Mouse (Mus musculus): ENCODE data around the gene Sycp3. TPM values are rescaled to one million over a fixed set of nuclear protein-coding genes. Genes with fewer than 3 reads are reported as not detected.
"Not testable (repeated sequence)": the region's sequence is repeated elsewhere in the genome, so short reads cannot be mapped to it uniquely, and the experiment has no call there.

The Sycp3 gene
- polyA plus RNA-seq, 1 experiment from 2014 or later, result not detected

DNA sequence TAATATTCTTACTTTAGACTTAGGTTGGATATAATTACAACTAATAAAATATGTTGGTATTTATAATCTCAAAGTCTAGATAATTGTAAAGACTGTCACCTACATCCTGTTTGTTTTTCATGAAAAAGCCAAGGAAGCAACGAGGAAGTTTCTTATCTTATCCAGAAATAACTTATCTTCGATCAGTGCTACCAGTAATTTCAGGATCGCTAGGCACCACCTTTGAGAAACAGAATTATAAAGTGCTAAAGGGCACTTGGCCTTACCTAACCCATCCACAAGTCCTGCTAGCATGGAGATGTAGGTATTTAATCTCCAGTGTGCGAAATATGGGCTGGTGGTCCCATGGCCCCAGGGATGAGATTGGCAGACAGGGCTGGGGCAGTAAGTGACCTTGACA lies 43.5 kb downstream of the Sycp3 start:
- 58% methylated on average over 4 of the region's 4 CpGs for WGBS
- Histone ChIP-seq H3K4me3 (peak overlapping the region; percentile 67), H3K36me3 (no peaks in the 10 kb centered on the region), H3K4me2 (replicated peaks) (peak overlapping the region; percentile 81), H3K27me3 (replicated peaks) (no peaks in the 10 kb centered on the region), H3K9ac (peak overlapping the region; percentile 74), H3K9me3 (no peaks in the 10 kb centered on the region), H3K27ac (no peak overlapping the region), H3K4me1 (peaks cover 4% of the 10 kb centered on the region; the same call in 1 of the 2 replicates)
- ATAC-seq (ENCODE audit: low FRiP score, low read depth), result no peak

DNA sequence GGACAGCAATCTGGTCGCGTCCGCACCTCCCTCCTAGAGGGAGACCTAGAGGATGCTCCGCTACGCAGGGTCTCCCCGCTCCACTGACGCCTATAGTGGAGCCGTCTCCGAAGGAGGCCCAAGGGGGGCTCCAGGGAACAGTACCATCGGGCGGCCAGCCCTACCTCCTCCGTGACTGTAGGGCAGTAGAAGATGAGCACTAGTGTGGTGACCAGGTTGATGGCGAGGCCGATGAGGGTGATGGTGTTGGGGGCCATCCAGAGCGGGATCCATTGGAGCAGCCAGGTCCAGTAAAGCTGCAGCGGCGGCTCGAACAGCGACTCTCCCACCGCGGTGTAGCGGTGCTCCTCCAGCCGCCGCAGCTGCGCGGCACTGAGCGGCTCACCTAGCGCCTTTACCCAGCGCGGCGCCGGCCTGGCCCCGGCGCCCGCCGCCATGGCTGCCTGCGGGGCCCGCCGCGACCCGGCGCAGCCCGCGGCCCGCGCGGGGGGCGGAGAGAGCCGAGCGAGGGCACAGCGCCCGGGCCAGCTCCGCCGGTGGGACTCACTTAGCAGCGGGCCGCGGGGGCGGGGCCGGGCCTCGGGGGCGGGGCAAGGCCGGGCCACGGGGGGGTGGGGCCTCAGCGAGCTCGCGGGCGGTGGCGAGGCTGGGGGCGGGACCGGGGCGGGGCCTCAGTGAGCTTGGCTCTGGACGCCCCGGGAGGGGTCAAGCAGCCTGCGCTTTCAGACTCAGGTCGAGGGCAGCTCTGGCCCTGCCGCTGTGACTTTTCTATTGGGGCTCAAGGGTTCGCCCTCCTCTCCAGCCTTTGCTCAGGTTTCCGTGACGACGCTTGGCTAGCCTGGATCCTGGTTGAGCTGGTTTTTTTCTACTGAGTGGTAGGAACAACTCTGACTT lies 44.3 kb downstream of the Sycp3 start, which contains the start of gene Chpt1:
TSS of gene Chpt1 (minus strand) at position 653 of the 894 bp plus-strand sequence.
- ATAC-seq (ENCODE audit: low FRiP score, low read depth), result peak; percentile 96
- peak within 1 kb of the TSS; percentile 74 for H3K9ac ChIP-seq
- H3K27me3 ChIP-seq (replicated peaks), result no peaks in the 10 kb centered on the region
- H3K27ac ChIP-seq, result peak within 1 kb of the TSS; percentile 6; the same call in 1 of the 2 replicates
- H3K4me3 ChIP-seq, result peak within 1 kb of the TSS; percentile 67
- H3K36me3 ChIP-seq, result no peaks in the 10 kb centered on the region
- H3K4me2 ChIP-seq (replicated peaks), result peak within 1 kb of the TSS; percentile 81
- peaks cover 4% of the 10 kb centered on the region; the same call in 1 of the 2 replicates for H3K4me1 ChIP-seq
- no peaks in the 10 kb centered on the region for H3K9me3 ChIP-seq
- under 1% methylated on average over 60 of the region's 80 CpGs for WGBS

DNA sequence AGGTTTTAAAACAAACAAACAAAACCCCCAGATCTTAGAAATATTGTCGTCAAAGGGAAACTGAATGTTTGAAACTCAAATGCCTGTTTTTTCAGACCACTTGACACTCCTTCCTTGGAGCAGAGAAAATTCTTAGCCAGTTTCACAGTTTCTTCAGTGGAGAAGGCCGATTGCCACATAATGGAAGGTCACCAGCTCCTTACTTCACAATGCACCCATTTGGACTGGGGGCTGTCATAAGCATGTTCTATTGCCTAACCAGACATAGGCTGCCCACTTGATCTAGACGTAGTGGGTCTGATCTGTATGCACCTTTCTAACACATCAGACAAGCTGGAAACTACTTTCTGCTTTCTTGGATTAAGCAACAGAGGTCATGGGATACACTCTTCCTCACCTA lies 45.1 kb downstream of the Sycp3 start:
- Histone ChIP-seq H3K4me3 (no peak overlapping the region), H3K36me3 (no peaks in the 10 kb centered on the region), H3K9ac (no peak overlapping the region), H3K4me1 (peaks cover 4% of the 10 kb centered on the region; the same call in 1 of the 2 replicates), H3K27me3 (replicated peaks) (no peaks in the 10 kb centered on the region), H3K9me3 (no peaks in the 10 kb centered on the region), H3K27ac (no peak overlapping the region), H3K4me2 (replicated peaks) (peak overlapping the region; percentile 81)
- no peak for ATAC-seq (ENCODE audit: low FRiP score, low read depth)
- 52% methylated on average over 3 of the region's 3 CpGs for WGBS

DNA sequence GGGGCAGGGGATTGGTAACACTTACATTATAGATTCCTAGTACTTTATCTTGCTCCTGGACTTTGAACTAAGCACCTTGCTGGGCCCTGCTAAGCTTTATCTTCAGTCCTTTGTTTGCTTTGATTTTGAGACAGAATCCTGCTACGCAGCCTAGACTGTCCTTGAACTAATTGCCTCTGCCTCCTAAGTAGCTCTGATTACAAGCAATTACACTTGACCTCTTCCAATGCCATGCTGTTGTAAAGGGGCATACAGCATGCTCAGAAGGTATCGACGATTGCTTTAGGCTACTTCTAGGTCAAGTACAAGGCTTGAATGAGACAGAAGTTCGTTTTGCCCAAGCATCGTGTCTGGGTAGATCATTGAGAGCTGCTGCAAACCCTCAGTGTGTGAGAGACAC lies 45.9 kb downstream of the Sycp3 start:
- 68% methylated on average over 5 of the region's 5 CpGs for WGBS
- H3K4me3 ChIP-seq, result no peak overlapping the region

DNA sequence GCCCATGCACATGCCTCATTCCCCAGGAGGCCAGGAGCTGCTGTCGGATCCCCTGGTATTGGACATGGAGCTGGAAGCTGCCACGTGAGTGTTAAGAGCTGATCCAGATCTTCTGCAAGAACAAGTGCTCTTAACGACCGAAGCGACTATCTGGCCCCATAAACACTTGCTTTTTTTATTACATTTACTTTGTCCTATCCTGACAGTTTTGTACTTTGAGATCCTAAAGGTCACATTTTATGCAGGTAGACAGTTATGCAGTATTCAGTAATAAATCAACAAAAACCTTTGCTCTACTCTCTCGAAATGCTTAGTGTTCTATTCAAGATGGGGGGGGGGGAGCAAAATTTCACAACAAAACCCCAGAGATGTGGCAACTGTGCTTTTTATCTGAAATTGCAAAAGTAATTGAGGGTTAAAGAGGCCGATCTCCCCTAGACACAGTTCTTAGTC lies 48.3 kb downstream of the Sycp3 start:
- no peak overlapping the region for H3K27ac ChIP-seq

More for the DNA sequence above, 45.9 kb downstream of the Sycp3 start:
- H3K27me3 ChIP-seq (replicated peaks), result no peaks in the 10 kb centered on the region
- no peak for ATAC-seq (ENCODE audit: low FRiP score, low read depth)
- H3K9ac ChIP-seq, result no peak overlapping the region
- H3K4me1 ChIP-seq, result peaks cover 4% of the 10 kb centered on the region; the same call in 1 of the 2 replicates
- no peak overlapping the region for H3K4me2 ChIP-seq (replicated peaks)
- H3K36me3 ChIP-seq, result no peaks in the 10 kb centered on the region
- H3K27ac ChIP-seq, result no peak overlapping the region
- H3K9me3 ChIP-seq, result no peaks in the 10 kb centered on the region

DNA sequence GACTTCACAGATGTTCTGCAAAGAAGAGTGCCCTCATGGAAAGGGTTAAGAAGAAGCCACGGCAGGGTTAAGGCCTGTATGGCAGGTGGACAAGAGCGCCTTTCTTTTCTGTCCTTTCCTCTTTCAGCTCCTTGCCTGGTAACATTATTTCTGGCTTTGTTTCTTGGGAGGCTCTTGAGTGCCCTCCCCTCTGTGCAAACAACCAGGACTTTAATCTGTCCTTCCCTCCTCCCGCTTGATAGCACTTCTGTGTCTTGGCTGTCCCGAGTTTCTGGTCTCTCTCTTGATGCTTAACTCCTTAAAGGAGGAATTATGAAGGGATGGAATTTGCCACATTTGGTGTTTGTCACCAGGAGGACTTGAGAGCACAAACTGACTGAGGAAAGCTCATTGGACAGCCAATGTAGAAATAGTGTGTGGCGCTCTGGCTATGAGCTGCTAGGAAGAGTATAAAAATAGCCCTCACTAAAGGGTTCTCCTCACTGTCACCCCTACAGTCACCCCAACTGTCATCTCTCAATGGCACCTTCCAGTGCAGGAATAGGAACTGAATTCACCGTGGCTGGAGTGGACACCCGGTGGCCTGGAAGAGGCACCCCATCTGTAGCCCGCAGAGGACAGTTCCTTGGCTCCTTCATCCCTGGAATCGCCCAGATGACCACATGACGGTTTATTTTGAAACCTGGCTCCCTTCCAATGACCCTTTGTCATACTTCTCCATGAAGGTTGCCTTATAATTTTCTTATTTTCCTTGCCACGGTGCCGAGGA lies 51.3 kb downstream of the Sycp3 start:
- Histone ChIP-seq H3K4me1 (no peaks in the 10 kb centered on the region), H3K27me3 (replicated peaks) (no peaks in the 10 kb centered on the region), H3K4me2 (replicated peaks) (no peak overlapping the region), H3K9ac (no peak overlapping the region), H3K36me3 (no peaks in the 10 kb centered on the region), H3K9me3 (no peaks in the 10 kb centered on the region), H3K4me3 (no peak overlapping the region), H3K27ac (no peak overlapping the region)
- ATAC-seq (ENCODE audit: low FRiP score, low read depth), result no peak
- WGBS, result 81% methylated on average over 12 of the region's 12 CpGs

More for the DNA sequence above, 48.3 kb downstream of the Sycp3 start:
- Histone ChIP-seq H3K9ac (no peak overlapping the region), H3K27me3 (replicated peaks) (no peaks in the 10 kb centered on the region), H3K4me3 (no peak overlapping the region), H3K4me1 (peaks cover 4% of the 10 kb centered on the region; the same call in 1 of the 2 replicates), H3K36me3 (no peaks in the 10 kb centered on the region), H3K4me2 (replicated peaks) (no peak overlapping the region), H3K9me3 (no peaks in the 10 kb centered on the region)
- no peak for ATAC-seq (ENCODE audit: low FRiP score, low read depth)
- WGBS, result 78% methylated on average over 7 of the region's 7 CpGs

GRCm38 (mm10) chr10:88511355-88511754 lies 52.0 kb downstream of the Sycp3 start:
- Histone ChIP-seq H3K4me2 (replicated peaks) (no peak overlapping the region), H3K36me3 (no peaks in the 10 kb centered on the region), H3K9ac (no peak overlapping the region), H3K27me3 (replicated peaks) (no peaks in the 10 kb centered on the region), H3K9me3 (no peaks in the 10 kb centered on the region), H3K4me1 (no peaks in the 10 kb centered on the region), H3K27ac (no peak overlapping the region), H3K4me3 (no peak overlapping the region)
- 93% methylated on average over 9 of the region's 9 CpGs for WGBS
- no peak for ATAC-seq (ENCODE audit: low FRiP score, low read depth)

DNA sequence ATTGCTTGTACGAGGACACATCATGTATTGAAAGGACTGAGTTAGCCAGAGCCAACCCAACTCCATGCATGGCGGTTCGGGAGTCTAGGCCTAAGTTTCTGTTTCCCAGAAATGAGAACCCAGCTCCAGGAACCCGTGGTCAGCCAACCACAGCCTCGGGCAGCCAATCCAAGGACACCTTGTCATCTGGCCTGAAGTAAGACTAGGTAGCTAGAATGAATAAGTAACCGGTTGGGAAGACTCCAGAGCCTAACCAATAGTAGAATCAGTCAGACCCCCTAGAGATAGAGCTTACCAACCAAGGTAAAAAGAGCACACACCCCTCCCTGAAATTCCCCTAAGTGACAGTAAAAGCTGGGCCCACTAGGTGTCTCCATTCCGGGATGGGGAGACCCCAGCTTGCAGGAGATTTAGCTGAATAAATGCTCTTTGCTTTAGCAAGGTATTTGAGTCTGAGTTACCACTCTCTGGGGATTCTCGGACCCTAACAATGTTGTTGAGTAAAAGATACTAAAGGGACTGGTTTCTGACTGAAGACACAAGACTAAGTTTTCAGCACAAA lies 54.3 kb downstream of the Sycp3 start:
- H3K9ac ChIP-seq, result no peak overlapping the region
- no peak overlapping the region for H3K4me2 ChIP-seq (replicated peaks)
- no peaks in the 10 kb centered on the region for H3K27me3 ChIP-seq (replicated peaks)
- H3K27ac ChIP-seq, result no peak overlapping the region
- H3K4me1 ChIP-seq, result no peaks in the 10 kb centered on the region
- H3K36me3 ChIP-seq, result no peaks in the 10 kb centered on the region
- H3K9me3 ChIP-seq, result no peaks in the 10 kb centered on the region
- 73% methylated on average over 8 of the region's 8 CpGs for WGBS
- H3K4me3 ChIP-seq, result no peak overlapping the region
- no peak for ATAC-seq (ENCODE audit: low FRiP score, low read depth)

DNA sequence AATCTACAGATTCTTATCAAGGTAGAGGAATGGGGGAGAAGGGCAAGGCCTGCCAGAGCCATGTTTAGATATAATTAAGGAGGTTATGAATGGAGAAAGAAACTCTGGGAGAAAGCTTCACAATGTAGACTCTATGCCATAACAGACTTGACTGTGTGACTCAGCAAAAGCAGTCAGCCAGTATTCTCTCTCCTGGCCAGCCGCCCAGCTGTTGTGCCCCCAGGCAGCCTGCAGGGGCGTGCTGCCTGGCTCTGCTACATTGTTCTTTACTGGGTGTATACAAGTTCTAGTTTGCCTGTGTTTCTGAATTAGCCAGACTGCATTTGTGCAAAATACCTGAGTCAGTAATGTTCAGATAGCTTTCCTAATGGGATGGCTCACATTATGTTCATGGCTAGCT lies 55.1 kb downstream of the Sycp3 start:
- 54% methylated on average over 2 of the region's 2 CpGs for WGBS
- H3K9me3 ChIP-seq, result no peaks in the 10 kb centered on the region
- H3K4me1 ChIP-seq, result no peaks in the 10 kb centered on the region

DNA sequence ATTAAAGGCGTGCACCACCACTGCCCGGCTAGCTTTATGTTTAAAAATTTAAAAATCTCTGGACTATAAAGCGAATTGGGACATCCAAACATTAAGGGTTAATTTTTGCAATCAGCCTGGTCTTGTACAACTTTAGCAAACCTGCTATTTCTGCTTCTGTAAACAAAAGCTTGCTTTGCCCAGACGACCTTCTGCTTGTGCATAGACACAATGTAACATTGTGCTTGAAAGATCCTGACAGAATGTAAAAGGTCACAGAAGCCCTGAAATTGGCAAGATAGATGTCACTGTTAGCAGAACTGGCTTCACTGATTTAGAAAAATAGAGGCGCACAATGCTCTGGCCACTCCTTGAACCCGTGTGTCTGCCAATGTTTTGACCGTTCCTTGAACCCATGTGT lies 55.7 kb downstream of the Sycp3 start:
- ATAC-seq (ENCODE audit: low FRiP score, low read depth); H3K27ac ChIP-seq; H3K27me3 ChIP-seq (replicated peaks); H3K36me3 ChIP-seq; H3K4me1 ChIP-seq; H3K9me3 ChIP-seq; H3K9ac ChIP-seq; H3K4me3 ChIP-seq; H3K4me2 ChIP-seq (replicated peaks): not testable (repeated sequence)
- 82% methylated on average over 7 of the region's 7 CpGs for WGBS

More for the DNA sequence above, 55.1 kb downstream of the Sycp3 start:
- H3K27me3 ChIP-seq (replicated peaks), result no peaks in the 10 kb centered on the region
- ATAC-seq (ENCODE audit: low FRiP score, low read depth), result no peak
- H3K9ac ChIP-seq, result no peak overlapping the region
- H3K36me3 ChIP-seq, result no peaks in the 10 kb centered on the region
- no peak overlapping the region for H3K4me2 ChIP-seq (replicated peaks)
- H3K27ac ChIP-seq, result no peak overlapping the region
- no peak overlapping the region for H3K4me3 ChIP-seq

GRCm38 (mm10) chr10:88522795-88523194 lies 63.4 kb downstream of the Sycp3 start:
- no peak for ATAC-seq (ENCODE audit: low FRiP score, low read depth)
- H3K4me1 ChIP-seq, result no peaks in the 10 kb centered on the region
- no peaks in the 10 kb centered on the region for H3K36me3 ChIP-seq
- no peaks in the 10 kb centered on the region for H3K9me3 ChIP-seq
- H3K4me3 ChIP-seq, result no peak overlapping the region
- no peak overlapping the region for H3K9ac ChIP-seq
- no peak overlapping the region for H3K27ac ChIP-seq
- 88% methylated on average over 8 of the region's 8 CpGs for WGBS
- H3K27me3 ChIP-seq (replicated peaks), result no peaks in the 10 kb centered on the region
- H3K4me2 ChIP-seq (replicated peaks), result no peak overlapping the region
